Mouse (Mus musculus): Measurements from ENCODE around the gene Ctbp1.

Ctbp1 gene

DNA sequence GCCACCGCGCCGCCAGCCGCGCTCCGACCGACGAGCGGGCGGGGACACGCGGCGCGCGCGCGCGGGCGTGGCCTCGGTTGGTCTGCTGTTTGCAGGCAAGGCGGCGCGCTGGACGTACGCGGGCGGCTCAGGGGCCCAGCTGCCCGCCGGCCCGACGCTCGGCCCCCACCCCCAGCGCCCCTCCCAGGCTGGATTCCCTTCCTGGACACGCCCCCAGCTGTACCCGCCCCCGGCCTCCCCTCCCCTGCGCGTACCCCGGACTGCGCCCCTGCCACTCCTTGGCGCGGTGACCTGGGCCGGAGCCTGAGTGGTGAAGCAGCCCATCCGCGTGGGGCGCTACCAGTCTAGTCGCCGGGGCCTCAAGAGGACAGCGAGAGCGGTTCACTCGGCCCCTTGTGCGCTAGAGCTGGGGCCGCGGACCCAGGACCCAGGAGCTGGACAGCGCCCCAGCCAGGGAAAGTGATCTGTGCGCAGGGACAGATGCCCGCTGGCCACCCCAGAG lies at the start of gene Ctbp1:
Ctbp1 (minus strand) TSS at position 42 of the 502 bp plus-strand sequence.
- DNase-seq (ENCODE audit: low read depth, low spot score) = peak; percentile 94

GRCm38 (mm10) chr5:33324491-33324890 lies 49.7 kb upstream of the Ctbp1 start:
- DNase-seq (ENCODE audit: low read depth, low spot score) = no peak

- DNase-seq (ENCODE audit: low read depth, low spot score) = no peak
These were observed 37.4 kb upstream of the Ctbp1 start for GRCm38 (mm10) chr5:33312192-33312591.

GRCm38 (mm10) chr5:33310704-33311462 lies 36.1 kb upstream of the Ctbp1 start:
- DNase-seq (ENCODE audit: low read depth, low spot score) = no peak

GRCm38 (mm10) chr5:33301801-33302200 lies 27.0 kb upstream of the Ctbp1 start:
- no peak for DNase-seq (ENCODE audit: low read depth, low spot score)

DNA sequence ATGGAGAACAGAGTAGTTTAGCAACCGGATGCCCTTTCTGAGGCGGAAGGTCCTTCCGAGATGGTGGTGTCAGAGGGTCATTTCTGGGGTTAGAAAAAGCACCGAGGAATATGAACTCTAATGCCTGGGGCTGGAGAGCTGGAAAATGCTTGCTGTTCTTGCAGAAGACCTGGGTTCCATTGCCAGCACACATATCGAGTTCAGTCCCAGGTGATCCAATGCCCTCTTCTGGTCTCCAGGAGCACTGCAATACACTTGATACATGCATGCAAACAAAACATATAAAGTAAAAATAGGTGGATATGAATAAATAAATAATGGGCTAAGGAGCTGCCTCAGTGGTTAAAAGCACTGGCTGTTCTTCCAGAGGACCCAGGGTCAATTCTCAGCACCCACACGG lies 22.4 kb upstream of the Ctbp1 start:
- no peak for DNase-seq (ENCODE audit: low read depth, low spot score)

GRCm38 (mm10) chr5:33293796-33294430 lies 19.1 kb upstream of the Ctbp1 start:
- no peak for DNase-seq (ENCODE audit: low read depth, low spot score)

DNA sequence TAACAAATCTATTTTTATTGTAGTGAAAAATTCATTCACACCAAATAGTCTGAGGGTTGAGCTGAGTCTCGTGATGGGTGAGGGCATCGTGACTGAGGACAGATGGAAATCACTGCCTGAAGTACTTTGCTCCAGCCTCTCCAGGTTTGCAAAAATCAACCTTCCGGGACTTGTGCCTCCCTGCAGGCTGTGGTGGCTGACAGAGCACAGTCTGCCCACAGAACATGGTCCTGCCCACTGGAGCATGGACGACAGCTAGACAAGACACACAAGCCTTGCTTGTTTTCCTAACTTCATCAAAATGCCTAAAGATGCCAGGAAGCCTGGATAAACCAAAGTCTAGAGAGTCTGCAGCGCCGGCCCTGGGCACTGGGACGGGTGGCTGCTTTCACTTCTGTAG lies 9.2 kb upstream of the Ctbp1 start:
- no peak for DNase-seq (ENCODE audit: low read depth, low spot score)

DNA sequence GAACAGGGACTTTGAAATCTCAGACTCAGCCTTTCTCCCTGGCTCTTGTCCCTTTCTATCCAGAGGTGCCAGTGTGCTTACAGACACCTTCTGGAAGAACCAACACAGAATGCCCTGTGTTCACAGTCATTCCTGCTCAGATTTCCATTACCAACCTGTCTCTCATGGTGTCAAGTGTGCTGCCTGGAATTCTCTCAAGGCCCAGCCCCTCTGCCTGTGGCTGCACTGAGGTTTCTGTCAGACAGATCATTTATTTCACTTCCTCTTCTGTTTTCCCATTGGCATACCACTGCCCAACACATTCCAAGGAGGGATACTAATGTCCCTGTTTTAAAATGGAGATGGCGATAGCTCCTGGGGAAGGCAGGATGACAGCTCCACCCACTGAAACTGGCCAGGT lies 6.6 kb upstream of the Ctbp1 start:
- DNase-seq (ENCODE audit: low read depth, low spot score) = no peak

- DNase-seq (ENCODE audit: low read depth, low spot score) = no peak
These were observed 4.2 kb upstream of the Ctbp1 start for GRCm38 (mm10) chr5:33278950-33279349.

DNA sequence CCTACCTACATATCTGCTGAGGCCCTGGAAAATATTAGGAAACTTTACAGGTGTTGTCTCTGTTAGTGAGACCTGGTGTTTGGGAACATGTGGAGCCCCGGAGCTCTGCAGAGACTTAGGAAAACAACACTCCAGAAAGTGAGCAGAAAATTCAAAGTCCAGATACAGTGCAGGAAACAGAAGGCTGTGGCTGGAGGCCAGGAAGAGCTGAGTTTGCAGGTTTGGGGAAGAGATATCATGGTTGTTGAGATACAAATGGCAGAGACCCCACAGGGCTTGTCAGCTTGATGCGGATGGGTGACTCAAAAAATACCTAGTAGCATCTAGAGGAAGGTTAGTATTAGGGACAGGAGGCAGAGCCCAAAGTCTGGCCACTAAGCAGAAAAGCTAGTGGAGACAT lies 2.5 kb upstream of the Ctbp1 start:
- DNase-seq (ENCODE audit: low read depth, low spot score) = no peak

GRCm38 (mm10) chr5:33275754-33276153 lies 960 bp upstream of the Ctbp1 start:
- DNase-seq (ENCODE audit: low read depth, low spot score) = no peak

GRCm38 (mm10) chr5:33274085-33274952 lies 475 bp downstream of the Ctbp1 start:
- DNase-seq (ENCODE audit: low read depth, low spot score) = peak; percentile 87

DNA sequence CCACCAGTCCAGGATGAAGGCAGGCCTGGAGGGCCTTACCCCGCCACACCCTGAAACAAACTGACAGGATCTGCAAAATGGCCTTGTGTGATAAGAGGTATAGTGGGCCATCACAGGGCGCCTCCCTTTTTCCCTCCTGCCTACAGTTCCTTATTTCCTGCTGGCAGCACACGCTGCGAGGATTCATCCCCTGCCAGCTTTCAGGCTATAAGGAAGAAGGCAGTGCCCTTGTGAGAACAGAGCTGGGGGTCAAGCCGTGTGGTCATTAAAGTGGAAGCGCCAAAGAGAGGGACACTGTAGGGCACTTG lies 1.1 kb downstream of the Ctbp1 start:
- DNase-seq (ENCODE audit: low read depth, low spot score) = no peak

DNA sequence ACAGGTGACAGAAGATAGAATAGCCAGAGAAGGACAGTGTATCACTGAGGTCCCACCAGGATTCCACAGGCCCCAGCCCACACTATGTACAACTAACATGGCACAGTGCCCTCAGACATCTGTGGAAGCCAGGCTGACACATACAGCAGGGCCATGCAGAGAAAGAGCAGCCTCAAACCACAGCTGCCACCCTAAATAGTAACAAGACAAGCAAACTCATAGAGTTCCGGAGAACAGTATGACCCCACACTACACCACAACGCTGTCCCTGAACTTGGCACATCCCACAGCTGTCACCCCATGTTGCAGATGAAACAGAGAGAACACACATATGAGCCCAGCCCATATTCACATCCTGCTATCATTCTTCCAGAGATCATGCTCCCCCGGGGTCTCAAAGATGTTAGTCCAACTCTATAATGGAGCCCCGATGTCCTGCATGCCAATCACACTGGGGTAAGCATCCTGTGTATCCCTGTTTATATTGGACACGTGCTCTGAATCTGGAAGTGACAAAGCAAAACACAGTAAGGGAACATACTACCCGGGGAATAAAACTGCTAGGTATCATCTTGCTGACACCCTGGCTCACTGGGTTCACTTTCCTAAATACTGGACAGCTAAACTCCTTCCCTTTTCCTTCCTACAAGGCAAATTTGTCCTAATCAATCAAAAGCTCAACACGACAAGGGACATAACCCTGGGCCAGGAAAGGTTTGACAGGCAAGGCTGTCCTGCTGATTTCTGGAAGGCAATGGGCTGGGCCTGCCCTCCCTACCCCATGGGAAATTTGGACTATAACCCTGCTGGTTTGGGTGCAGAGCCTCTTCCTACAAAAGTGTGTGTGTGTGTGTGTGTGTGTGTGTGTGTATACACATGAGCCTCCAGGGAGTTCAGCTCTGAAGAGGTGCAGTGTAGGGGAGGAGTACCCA lies 1.7 kb downstream of the Ctbp1 start:
- no peak for DNase-seq (ENCODE audit: low read depth, low spot score)

GRCm38 (mm10) chr5:33272146-33272545 lies 2.6 kb downstream of the Ctbp1 start:
- no peak for DNase-seq (ENCODE audit: low read depth, low spot score)

DNA sequence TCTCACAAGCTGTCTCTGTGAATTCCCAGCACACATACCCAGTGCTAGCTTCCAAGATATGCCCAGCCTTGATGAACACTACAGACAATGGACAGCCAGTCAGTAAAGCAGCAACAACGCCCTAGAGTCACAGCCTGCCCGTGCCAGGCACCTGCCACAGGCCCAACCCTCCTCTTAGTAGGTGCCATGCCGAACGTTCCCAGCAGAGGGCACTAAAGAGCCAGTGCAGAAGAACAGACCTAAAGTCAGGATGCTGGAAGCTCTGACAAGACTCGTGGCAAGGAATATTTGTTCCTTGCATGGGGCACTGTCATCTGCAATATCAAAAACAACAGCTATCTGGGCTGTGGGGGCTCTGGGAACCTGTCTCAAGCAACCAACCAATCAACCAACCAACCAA lies 4.2 kb downstream of the Ctbp1 start:
- peak; percentile 73 for DNase-seq (ENCODE audit: low read depth, low spot score)

DNA sequence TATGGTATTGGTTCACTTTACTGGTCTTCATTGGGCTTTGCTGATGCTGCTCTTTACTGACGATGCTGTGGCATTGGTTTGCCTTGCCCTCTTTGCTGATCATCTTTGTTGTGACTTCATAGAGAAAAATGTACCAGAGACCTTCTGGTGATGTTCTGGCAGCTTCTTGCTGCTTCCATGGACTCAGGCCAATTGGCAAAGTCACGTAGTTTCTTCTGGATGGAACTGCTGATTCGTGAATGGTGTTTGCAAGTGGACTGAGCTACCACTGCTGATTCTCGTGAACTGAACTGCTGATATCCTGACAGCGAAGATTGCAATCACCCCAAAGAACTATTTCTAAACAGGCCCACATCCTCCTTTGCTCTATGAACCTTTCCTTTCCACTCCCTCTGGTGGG lies 20.4 kb downstream of the Ctbp1 start:
- DNase-seq (ENCODE audit: low read depth, low spot score) = no peak

GRCm38 (mm10) chr5:33248186-33248585 lies 26.6 kb downstream of the Ctbp1 start:
- DNase-seq (ENCODE audit: low read depth, low spot score) = no peak

GRCm38 (mm10) chr5:33247387-33247786 lies 27.4 kb downstream of the Ctbp1 start:
- no peak for DNase-seq (ENCODE audit: low read depth, low spot score)

- DNase-seq (ENCODE audit: low read depth, low spot score) = no peak
These were observed 29.1 kb downstream of the Ctbp1 start for GRCm38 (mm10) chr5:33245701-33246100.
